Mouse (Mus musculus) liver, adult 2 months (tissue): ENCODE results near the gene Shank2.

ENCODE experiments used
- CTCF ChIP-seq: fragments of 200-500 bp; IDR thresholded peaks from 2 replicates; pipeline ENCODE4 v1.5.1; 2011; ENCODE audit warnings: low read depth, low read length, control low read depth
- POLR2A ChIP-seq: fragments of 200-500 bp; IDR thresholded peaks from 2 replicates; pipeline ENCODE4 v1.6.1; 2011; ENCODE audit warnings: low read length, control low read depth; ENCODE audit not compliant: insufficient read depth; ENCODE audit errors: extremely low read depth

- TF ChIP-seq POLR2A (no peak), CTCF (no peak)
Measured at GRCm38 (mm10) chr7:144157936-144158335, 156.2 kb downstream of the Shank2 start.
